Mouse (Mus musculus) embryonic fibroblast, embryonic 13.5 days (primary cell): ENCODE measurements around the gene Sv2c.

Source experiments
- CTCF ChIP-seq: IDR thresholded peaks from 2 replicates; pipeline ENCODE4 v1.5.1; 2011; ENCODE audit warnings: mild to moderate bottlenecking, control low read depth, low read length, moderate library complexity, borderline replicate concordance; ENCODE audit not compliant: insufficient read depth
- POLR2A ChIP-seq: IDR thresholded peaks from 2 replicates; pipeline ENCODE4 v1.6.1; 2011; ENCODE audit warnings: low read depth, mild to moderate bottlenecking, control low read depth, low read length, moderate library complexity

DNA sequence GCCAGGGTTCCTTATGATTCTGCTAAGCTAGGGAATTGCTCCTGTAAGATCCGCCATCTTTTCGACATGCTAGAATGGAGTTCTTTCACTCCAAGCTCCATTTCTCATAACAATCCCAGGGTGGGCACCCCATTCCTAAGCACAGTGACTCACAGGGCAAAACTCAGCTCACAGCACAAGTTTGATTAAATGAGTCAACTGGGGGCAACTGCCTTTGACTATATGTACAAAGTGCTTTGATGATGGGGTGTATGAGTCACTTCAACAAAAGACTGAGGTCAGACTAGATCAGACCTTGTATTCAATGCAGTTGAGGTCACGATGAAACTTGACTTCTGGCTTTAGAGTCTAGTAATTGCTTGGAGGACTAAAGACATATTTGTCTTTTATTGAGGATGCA is 116.9 kb downstream of the Sv2c start:
- no peak for TF ChIP-seq CTCF
- no peak for TF ChIP-seq POLR2A
